Mouse (Mus musculus) regulatory T cell (primary cell): Measurements from ENCODE around the gene Lgals9.
"Not testable (repeated sequence)": the region's sequence is repeated elsewhere in the genome, so short reads cannot be mapped to it uniquely, and the experiment has no call there.

Source experiments
- in situ Hi-C: fragments of 300-600 bp; cut with MboI, MseI; formaldehyde crosslinking; loops from one replicate; pipeline ENCODE4 v1.15.1; 2025; ENCODE audit warnings: high pct_unique_total_duplicates

The Lgals9 gene

GRCm38 (mm10) chr11:79007356-79007755 lies 22.6 kb upstream of the Lgals9 start:
- in situ Hi-C loops, result not testable (repeated sequence)

DNA sequence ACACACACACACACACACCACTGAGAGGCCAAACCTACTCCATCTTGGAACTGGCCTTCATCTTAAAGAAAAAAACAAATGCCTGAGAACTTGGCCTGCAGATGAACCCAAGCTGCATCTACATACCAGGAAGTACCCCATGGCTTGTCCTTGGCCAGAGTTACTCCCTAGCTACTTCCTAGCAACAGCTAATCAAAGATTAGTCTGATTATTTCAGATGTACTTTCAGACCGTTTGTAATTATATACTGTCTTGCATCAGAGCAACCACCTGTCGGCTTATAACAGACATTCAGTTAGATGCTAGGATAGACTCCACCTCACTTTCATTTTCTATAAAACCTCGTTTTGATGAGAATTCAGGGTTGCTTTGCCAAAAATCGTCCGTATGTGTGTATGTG lies 21.7 kb upstream of the Lgals9 start:
- in situ Hi-C loops, result no loop called here

DNA sequence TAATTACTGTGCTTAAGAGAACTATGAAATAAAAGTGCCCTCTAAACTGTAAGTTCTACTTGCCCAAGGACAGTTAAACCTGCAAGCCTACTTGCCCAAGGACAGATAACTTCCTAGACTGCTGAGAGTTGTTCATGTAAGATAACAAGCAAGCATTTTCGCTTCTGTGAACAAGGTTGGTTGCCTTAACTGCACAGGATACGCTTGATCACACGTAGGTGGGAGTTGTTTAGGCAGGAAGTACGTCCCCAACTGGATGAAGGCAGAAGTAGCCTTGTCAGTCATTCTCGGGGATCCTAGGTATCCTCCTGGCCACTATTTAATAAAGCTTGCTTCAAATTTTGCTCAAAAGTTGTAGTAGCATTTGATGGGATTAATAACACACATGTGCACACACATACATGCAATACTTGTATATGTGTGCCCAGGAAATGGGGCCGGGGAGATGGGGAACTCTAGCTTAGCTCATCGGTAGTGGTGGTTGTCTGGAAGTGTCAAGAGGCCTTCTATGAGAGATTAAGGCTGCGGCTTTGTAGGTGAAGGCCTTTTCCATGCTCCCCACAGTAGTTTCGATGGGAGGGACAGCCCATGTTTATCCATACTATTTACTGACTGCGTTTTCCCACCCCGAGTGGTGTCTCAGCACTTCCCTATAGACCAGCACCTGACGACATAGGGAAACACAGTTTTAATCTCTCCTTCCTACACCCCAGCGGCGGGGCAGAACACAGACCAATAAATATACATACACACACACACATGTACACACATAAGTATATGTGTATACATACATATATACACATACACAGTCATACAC lies 21.0 kb upstream of the Lgals9 start:
- in situ Hi-C loops, result no loop called here

DNA sequence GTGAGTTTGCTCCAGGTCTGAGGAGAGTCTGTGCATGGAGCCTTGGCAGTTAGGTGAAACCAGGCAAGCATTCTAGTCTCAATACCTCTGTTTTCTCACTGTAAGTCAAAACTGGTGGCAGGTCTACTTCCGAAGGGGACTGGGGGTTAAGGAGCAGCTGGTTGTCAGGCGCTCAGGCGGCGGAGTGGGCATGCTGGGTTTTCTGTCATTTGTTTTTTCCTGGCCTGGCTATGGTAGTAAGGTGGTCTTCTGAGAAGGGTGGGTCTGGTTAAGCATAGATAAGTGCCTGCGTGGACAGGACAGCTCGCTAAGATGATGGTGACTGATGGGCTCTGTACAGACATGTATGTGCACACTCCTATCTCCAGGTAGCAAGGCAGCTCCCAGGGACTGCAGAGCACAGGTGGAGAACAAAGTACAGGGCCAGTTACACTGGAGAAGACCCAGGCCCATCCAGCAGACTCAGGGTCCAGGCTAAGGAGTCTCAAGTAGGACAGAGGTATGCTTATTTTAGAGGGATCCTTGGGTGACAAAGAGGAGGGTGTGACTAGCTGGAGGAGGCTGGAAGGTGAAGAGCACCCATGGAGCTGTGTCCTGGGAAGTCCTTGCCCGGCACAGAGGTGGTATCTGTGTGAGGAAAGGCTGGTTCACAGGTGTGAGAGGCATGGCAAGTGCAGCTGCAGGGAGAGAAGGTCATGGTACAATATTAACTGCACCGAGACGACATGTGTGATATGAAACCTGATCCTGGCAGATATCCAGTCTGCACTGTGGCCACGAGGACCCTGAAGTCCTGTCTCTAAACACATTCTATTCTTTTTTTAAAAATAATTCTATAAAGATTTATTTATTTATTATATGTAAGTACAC lies 19.3 kb upstream of the Lgals9 start:
- in situ Hi-C loops, result no loop called here

DNA sequence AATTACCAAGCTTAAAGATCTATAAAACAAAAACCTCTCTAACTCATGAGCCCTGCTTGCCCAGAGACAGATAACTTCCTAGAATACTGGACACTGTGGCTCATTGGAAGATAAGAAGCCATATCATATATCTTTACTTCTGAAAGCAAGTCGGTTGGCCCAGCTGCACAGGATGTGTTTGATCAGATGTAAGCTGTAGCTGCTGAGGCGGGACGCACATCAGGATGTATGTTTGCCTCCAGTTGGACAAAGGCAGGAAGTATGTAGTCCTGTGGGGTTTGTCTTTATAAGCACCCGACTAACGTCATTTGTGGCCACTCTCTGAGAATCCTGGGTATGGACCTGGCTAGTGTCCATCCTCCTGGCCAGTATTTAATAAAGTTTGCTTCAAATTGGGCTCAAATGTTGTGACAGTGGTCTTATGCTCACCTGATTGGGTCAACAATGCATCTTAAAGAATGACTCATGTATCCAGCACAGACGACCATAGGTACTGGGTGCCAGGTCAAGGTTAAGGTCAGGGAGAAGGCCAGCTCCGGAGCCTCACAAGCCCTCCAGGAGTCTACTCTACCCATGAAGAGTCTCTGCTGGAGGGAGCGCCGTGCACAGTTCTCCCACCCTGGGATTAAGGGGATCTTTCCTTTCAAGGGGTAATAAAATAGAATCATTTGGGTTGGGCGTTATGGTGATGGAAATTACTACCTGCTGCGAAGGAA lies 18.5 kb upstream of the Lgals9 start:
- in situ Hi-C loops, result no loop called here

- in situ Hi-C loops, result no loop called here
Observed at GRCm38 (mm10) chr11:79002551-79002951, 17.8 kb upstream of the Lgals9 start.

DNA sequence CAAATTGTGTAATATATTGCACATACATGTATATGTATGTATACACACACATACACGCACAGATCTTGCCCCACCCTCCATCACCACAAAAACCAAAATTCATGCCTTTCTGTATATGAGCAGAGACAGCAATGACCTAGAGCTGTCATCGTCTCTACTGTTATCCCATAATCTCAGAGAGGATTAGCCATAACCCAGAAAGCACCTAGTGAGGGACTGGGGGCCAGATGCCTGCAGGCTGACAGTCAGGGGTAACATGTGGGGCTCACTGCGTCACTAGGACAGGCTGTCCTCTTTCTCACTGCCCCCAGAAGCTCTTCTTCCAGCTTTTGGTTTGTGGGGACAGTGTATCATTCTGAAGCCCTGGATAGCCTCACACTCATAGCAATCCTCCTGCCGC lies 17.1 kb upstream of the Lgals9 start:
- in situ Hi-C loops, result no loop called here

DNA sequence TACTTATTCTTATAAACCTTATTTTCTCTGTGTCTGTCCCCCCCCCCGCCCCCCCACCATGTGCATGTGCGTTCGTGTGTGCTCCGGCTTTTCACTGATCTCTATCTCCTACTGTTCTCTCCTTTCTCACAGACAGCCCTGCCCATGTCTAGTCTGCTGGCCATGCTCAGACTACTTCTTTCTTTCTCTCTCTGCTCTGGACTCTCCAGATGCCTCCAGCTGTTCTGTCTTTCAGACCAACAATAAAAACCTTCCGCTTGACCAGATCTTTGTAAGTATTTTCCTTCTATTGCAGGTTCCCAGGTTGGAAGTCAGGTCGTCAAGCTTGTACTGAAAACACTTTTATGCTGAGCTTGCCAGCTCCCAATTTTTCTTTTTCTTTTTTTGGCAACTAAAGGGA lies 14.4 kb upstream of the Lgals9 start:
- in situ Hi-C loops, result no loop called here

GRCm38 (mm10) chr11:78990875-78991543 lies 6.3 kb upstream of the Lgals9 start:
- in situ Hi-C loops, result not testable (repeated sequence)

GRCm38 (mm10) chr11:78990096-78990495 lies 5.3 kb upstream of the Lgals9 start:
- in situ Hi-C loops, result no loop called here

GRCm38 (mm10) chr11:78989206-78989605 lies 4.5 kb upstream of the Lgals9 start:
- in situ Hi-C loops, result not testable (repeated sequence)

GRCm38 (mm10) chr11:78986311-78987002 lies 1.7 kb upstream of the Lgals9 start:
- in situ Hi-C loops, result no loop called here

- in situ Hi-C loops, result no loop called here
Observed at GRCm38 (mm10) chr11:78985505-78985904, 759 bp upstream of the Lgals9 start.

GRCm38 (mm10) chr11:78983539-78983938 lies 1.2 kb downstream of the Lgals9 start:
- in situ Hi-C loops, result no loop called here

GRCm38 (mm10) chr11:78982513-78983291 lies 2.0 kb downstream of the Lgals9 start:
- in situ Hi-C loops, result no loop called here

DNA sequence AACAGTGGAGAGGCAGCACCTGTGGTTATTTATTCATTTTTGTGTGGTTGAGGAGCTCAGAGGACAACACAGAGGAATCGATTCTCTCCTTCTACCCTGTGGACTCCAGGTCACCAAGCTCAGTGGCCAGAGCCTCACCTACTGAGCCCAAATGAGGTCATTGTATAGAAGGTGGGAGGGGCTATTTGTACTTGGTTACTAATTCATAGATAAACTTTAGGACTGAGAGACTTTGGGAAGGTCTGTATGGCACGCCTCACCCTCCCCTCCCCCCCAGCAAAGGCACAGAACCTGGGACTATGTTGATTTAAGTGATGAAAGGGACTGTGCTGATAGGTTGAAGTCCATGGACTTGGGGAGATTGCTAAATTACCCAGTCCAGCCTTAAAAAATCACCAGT lies 2.7 kb downstream of the Lgals9 start:
- in situ Hi-C loops, result no loop called here

GRCm38 (mm10) chr11:78980083-78980634 lies 4.6 kb downstream of the Lgals9 start:
- in situ Hi-C loops, result no loop called here

DNA sequence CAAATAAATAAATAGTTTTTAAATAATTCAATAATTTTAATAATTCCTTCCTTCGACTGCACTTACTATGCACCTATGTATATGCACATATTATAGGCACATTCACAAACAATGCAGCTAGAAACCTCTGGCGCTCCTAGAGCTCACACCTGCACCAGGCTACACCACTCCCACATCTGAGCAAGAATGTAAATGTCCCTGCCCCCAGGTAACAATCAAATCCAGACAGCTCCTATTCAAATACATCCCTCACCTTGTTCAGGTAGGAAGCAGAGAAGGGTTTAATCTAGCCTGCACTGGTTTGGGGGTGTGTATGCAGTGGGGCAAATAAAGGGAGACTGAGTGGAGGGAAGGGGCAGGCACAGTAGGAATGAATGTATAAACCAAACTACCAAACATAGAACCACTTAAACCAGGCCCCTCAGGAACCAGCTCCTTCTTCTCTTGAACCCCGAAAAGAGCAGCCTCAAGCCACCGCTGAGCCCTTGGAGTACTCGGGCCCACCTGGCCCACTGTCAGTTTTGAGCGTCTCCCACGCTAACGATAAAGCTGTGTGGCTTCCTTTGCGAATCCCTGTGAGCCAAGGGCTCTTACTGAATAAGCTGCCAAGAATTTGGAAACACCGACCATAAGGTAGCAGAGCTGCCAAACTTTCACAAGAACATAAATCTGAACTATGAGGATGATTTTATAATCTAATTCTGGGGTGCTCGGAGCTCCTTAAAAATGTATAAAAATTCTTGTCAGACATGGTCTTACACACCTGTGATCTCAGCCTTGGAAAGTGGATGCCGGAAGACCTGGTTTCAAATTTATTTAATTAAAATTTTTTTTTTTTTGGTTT lies 6.3 kb downstream of the Lgals9 start:
- in situ Hi-C loops, result no loop called here
